Mouse (Mus musculus): ENCODE results near the gene Lonp1. TPM values are rescaled to one million over a fixed set of nuclear protein-coding genes. Genes with fewer than 3 reads are reported as not detected.
A peak's percentile ranks its signal among the peaks of the same experiment; 100 is the strongest.

Lonp1 gene
- polyA plus RNA-seq, 1 experiment from 2014 or later = 25.8 TPM

DNA sequence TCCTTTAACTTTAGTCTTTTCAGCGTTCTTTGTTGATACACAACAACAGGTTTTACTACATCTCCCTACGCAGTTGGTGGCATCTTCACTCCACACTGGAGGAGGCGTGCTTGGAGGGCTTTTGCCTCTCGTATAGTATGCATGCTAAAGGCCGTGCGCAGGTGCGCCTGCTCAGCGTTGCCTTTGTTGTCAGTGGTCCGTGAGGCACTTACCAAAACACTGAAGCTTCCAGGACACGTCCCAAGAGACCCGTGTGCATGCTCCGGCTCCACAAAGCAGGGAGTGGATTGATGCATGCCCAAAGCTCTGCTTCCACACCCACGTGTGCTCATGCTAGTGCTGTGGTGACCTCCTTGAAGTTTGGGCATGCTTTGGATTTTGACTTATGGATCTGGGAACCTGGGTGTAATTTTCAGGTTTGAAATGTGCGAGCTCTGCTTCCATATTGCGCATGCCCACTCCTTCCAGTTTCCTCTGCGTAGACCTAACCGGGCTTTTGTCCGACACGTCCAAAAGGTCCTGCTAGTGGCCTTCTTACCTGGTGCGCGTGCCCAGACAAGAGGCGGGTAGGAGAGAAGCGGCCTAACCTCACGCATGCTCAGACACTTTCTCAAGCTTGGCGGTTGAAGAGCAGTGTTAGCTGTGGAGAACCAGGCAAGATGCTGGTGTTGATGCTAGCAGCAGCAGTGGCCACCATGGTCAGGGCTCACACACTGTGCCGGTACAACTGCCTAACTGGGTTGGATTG lies 1.0 kb upstream of the Lonp1 start, which contains the start of gene Catsperd:
TSS of gene Catsperd (plus strand) at position 614 of the 748 bp plus-strand sequence.
- Histone ChIP-seq H3K27me3 (ENCODE audit: control insufficient read depth, insufficient read depth, low read length) (no peaks in the 10 kb centered on the region), H3K36me3 (ENCODE audit: control insufficient read depth, insufficient read depth, low read length) (no peaks in the 10 kb centered on the region), H3K4me3 (ENCODE audit: low read depth, low read length) (peak within 1 kb of the TSS; percentile 94), H3K27ac (replicated peaks) (peak within 1 kb of the TSS; percentile 78), H3K9me3 (ENCODE audit: control insufficient read depth, low read length) (no peaks in the 10 kb centered on the region), H3K9ac (ENCODE audit: low read length) (peak within 1 kb of the TSS; percentile 31), H3K4me2 (replicated peaks; ENCODE audit: low read depth) (peak within 1 kb of the TSS; percentile 95), H3K4me1 (replicated peaks; ENCODE audit: control insufficient read depth, insufficient read depth) (peaks cover 4% of the 10 kb centered on the region; the same call in 1 of the 2 replicates)
- TF ChIP-seq CTCF (IDR thresholded peaks at IDR 0.05; ENCODE audit: low read depth) = no peak
- WGBS = 9% methylated on average over 26 of the region's 26 CpGs
- DNase-seq (ENCODE audit: low spot score) (peak; percentile 52), ATAC-seq (ENCODE audit: low FRiP score, low TSS enrichment) (peak; percentile 22)

- ATAC-seq (ENCODE audit: low FRiP score, low TSS enrichment) (no peak; the same call in 1 of the 2 replicates), DNase-seq (ENCODE audit: low spot score) (no peak)
- no peaks in the 10 kb centered on the region for H3K9me3 ChIP-seq (ENCODE audit: control insufficient read depth, low read length)
- peak overlapping the region; percentile 88 for H3K9ac ChIP-seq (ENCODE audit: low read length)
- peaks cover 8% of the 10 kb centered on the region; the same call in 1 of the 2 replicates for H3K36me3 ChIP-seq (ENCODE audit: control insufficient read depth, insufficient read depth, low read length)
- H3K4me2 ChIP-seq (replicated peaks; ENCODE audit: low read depth) = peak overlapping the region; percentile 95
- H3K4me1 ChIP-seq (replicated peaks; ENCODE audit: control insufficient read depth, insufficient read depth) = peaks cover 4% of the 10 kb centered on the region; the same call in 1 of the 2 replicates
- peak overlapping the region; percentile 94 for H3K4me3 ChIP-seq (ENCODE audit: low read depth, low read length)
- H3K27ac ChIP-seq (replicated peaks) = peak overlapping the region; percentile 78
- no peak for TF ChIP-seq CTCF (IDR thresholded peaks at IDR 0.05; ENCODE audit: low read depth)
- TF ChIP-seq EP300 (optimal IDR thresholded peaks at IDR 0.05) = no peak
- WGBS = 0% methylated on average over 31 of the region's 32 CpGs
- no peaks in the 10 kb centered on the region for H3K27me3 ChIP-seq (ENCODE audit: control insufficient read depth, insufficient read depth, low read length)
Observed at GRCm38 (mm10) chr17:56626260-56626659, 427 bp downstream of the Lonp1 start.

GRCm38 (mm10) chr17:56625495-56625894 lies 1.2 kb downstream of the Lonp1 start:
- TF ChIP-seq EP300 (optimal IDR thresholded peaks at IDR 0.05) (no peak), CTCF (IDR thresholded peaks at IDR 0.05; ENCODE audit: low read depth) (no peak)
- Histone ChIP-seq H3K9ac (ENCODE audit: low read length) (no peak overlapping the region), H3K27ac (replicated peaks) (no peak overlapping the region), H3K27me3 (ENCODE audit: control insufficient read depth, insufficient read depth, low read length) (no peaks in the 10 kb centered on the region), H3K4me1 (replicated peaks; ENCODE audit: control insufficient read depth, insufficient read depth) (peaks cover 4% of the 10 kb centered on the region; the same call in 1 of the 2 replicates), H3K9me3 (ENCODE audit: control insufficient read depth, low read length) (no peaks in the 10 kb centered on the region), H3K4me3 (ENCODE audit: low read depth, low read length) (no peak overlapping the region), H3K36me3 (ENCODE audit: control insufficient read depth, insufficient read depth, low read length) (peaks cover 8% of the 10 kb centered on the region; the same call in 1 of the 2 replicates), H3K4me2 (replicated peaks; ENCODE audit: low read depth) (peak overlapping the region; percentile 95; the same call in 1 of the 2 replicates)
- 66% methylated on average over 3 of the region's 3 CpGs for WGBS
- ATAC-seq (ENCODE audit: low FRiP score, low TSS enrichment) (no peak), DNase-seq (ENCODE audit: low spot score) (no peak)

DNA sequence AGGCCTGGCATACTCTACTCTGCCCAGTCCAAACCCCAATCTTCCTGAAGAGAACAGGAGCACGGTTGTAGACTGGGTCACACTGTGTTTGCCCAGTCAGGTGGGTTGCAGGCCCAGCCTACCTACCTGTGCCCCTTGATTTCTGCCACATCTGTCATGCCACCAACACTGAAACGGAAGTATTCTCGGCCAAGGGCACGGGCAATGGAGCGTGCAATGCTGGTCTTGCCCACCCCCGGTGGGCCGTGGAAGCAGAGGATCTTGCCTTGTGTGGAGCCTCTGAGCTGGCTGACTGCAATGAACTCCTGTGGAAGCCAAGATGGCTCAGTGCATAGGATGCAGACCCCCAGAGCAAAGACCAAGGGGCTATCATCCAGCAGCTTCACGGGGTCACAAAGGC lies 9.1 kb downstream of the Lonp1 start:
- Histone ChIP-seq H3K4me2 (replicated peaks; ENCODE audit: low read depth) (no peak overlapping the region), H3K4me3 (ENCODE audit: low read depth, low read length) (no peak overlapping the region), H3K4me1 (replicated peaks; ENCODE audit: control insufficient read depth, insufficient read depth) (no peaks in the 10 kb centered on the region; the same call in 1 of the 2 replicates), H3K9me3 (ENCODE audit: control insufficient read depth, low read length) (no peaks in the 10 kb centered on the region), H3K9ac (ENCODE audit: low read length) (no peak overlapping the region), H3K27me3 (ENCODE audit: control insufficient read depth, insufficient read depth, low read length) (no peaks in the 10 kb centered on the region), H3K36me3 (ENCODE audit: control insufficient read depth, insufficient read depth, low read length) (peaks cover 35% of the 10 kb centered on the region), H3K27ac (replicated peaks) (no peak overlapping the region)
- ATAC-seq (ENCODE audit: low FRiP score, low TSS enrichment) (no peak), DNase-seq (ENCODE audit: low spot score) (no peak)
- 82% methylated on average over 8 of the region's 8 CpGs for WGBS
- TF ChIP-seq EP300 (optimal IDR thresholded peaks at IDR 0.05) = no peak
- TF ChIP-seq CTCF (IDR thresholded peaks at IDR 0.05; ENCODE audit: low read depth) = no peak

DNA sequence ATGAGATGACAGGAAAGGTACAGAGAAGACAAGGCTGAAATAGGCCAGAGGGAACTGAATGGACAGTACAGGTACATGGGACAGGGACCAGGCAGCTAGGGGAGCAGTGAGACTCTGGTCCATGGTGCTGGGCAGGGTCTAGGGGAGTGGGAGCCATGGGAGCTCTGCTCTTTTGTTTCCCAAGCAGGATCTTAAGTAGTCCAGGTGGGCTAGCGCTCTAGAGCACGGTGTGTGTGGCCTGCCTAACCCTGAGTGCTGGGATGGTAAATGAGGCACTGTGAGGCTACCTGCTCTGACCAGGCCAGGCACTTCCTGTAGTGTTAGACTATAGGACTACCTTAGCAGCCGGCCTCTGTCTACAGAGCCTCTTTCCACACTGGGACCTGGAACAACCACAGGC lies 10.0 kb downstream of the Lonp1 start:
- 77% methylated on average over 3 of the region's 3 CpGs for WGBS
- H3K36me3 ChIP-seq (ENCODE audit: control insufficient read depth, insufficient read depth, low read length) = peaks cover 30% of the 10 kb centered on the region
- H3K27ac ChIP-seq (replicated peaks) = no peak overlapping the region
- H3K4me3 ChIP-seq (ENCODE audit: low read depth, low read length) = no peak overlapping the region
- DNase-seq (ENCODE audit: low spot score) (no peak), ATAC-seq (ENCODE audit: low FRiP score, low TSS enrichment) (no peak)
- TF ChIP-seq EP300 (optimal IDR thresholded peaks at IDR 0.05) (no peak), CTCF (IDR thresholded peaks at IDR 0.05; ENCODE audit: low read depth) (no peak)
- H3K9ac ChIP-seq (ENCODE audit: low read length) = no peak overlapping the region
- H3K4me1 ChIP-seq (replicated peaks; ENCODE audit: control insufficient read depth, insufficient read depth) = no peaks in the 10 kb centered on the region; the same call in 1 of the 2 replicates
- no peak overlapping the region for H3K4me2 ChIP-seq (replicated peaks; ENCODE audit: low read depth)
- no peaks in the 10 kb centered on the region for H3K27me3 ChIP-seq (ENCODE audit: control insufficient read depth, insufficient read depth, low read length)
- no peaks in the 10 kb centered on the region for H3K9me3 ChIP-seq (ENCODE audit: control insufficient read depth, low read length)

- Histone ChIP-seq H3K27ac (replicated peaks) (no peak overlapping the region), H3K9ac (ENCODE audit: low read length) (no peak overlapping the region), H3K9me3 (ENCODE audit: control insufficient read depth, low read length) (no peaks in the 10 kb centered on the region), H3K4me1 (replicated peaks; ENCODE audit: control insufficient read depth, insufficient read depth) (no peaks in the 10 kb centered on the region; the same call in 1 of the 2 replicates), H3K4me2 (replicated peaks; ENCODE audit: low read depth) (no peak overlapping the region), H3K4me3 (ENCODE audit: low read depth, low read length) (no peak overlapping the region), H3K27me3 (ENCODE audit: control insufficient read depth, insufficient read depth, low read length) (no peaks in the 10 kb centered on the region), H3K36me3 (ENCODE audit: control insufficient read depth, insufficient read depth, low read length) (peaks cover 27% of the 10 kb centered on the region)
- 83% methylated on average over 4 of the region's 4 CpGs for WGBS
- DNase-seq (ENCODE audit: low spot score) (no peak), ATAC-seq (ENCODE audit: low FRiP score, low TSS enrichment) (no peak)
- TF ChIP-seq EP300 (optimal IDR thresholded peaks at IDR 0.05) = no peak
- TF ChIP-seq CTCF (IDR thresholded peaks at IDR 0.05; ENCODE audit: low read depth) = no peak
Observed at GRCm38 (mm10) chr17:56615792-56616191, 10.9 kb downstream of the Lonp1 start.
